Mouse (Mus musculus): ENCODE data around the gene Mapk11. TPM values are rescaled to one million over a fixed set of nuclear protein-coding genes. Genes with fewer than 3 reads are reported as not detected.

The Mapk11 gene
- total RNA-seq, 2 experiments from 2014 or later: 45.3 to 54.5 TPM

DNA sequence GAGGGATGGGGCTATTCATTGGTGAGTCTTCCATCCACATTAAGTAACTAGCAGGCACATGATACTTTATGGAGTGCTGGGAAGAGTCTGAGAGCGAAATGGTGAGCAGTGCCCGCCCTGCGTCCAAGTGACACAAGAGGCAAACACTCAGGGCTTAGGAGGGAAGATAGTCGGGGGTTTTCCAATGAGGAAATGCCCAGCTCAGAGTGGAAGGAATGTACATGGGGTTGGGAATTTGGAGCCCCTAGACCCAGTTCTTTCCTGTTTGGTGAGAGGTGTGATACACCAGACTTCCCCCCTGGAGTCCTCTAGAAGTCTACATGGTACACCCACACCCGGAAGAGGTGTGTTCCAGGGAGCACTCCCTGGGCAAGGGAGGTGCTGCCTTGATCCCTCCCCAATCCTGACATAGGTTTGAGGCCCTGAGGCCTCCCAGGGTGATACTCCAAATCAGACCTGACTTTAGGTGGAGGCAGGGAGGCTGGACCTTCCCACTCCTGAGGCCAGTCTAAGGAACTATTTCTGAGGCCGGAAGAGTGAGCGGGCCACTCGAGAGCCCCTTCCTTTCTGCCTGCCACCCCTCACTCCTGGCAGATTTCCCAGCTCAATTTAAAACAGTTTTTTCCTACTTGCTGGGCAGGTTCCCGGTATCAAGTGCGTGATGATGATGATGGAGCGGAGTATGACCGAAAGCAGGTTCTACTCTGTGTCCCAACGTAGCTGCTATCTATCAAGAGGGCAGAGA lies 26.2 kb upstream of the Mapk11 start:
- intact Hi-C loops (cut with DNase I): no loop called here
- no peak for DNase-seq (ENCODE audit: low spot score in 2 of 2)

DNA sequence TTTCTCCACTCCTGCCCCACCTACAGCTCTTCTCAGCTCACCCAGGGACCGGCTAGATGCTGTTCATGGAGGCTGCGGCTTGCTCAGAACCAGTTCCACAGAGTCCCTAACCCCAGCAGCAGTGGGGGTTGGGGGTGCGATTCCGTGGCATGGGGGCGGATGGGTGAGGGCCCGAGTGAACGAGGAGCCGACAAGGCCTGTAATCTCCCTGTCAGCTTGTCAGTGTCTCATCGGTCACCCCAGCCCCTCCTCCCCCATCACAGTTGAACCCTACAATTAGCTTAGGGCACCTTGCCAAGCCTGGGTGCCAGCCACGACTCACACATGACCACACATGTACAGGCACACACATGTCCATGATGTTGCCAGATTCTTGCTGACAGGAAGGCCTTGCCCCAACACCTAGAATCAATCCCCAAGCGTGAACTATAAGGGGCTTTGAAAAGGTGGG lies 25.5 kb upstream of the Mapk11 start:
- DNase-seq (ENCODE audit: low spot score in 2 of 2): no peak
- intact Hi-C loops (cut with DNase I): no loop called here

DNA sequence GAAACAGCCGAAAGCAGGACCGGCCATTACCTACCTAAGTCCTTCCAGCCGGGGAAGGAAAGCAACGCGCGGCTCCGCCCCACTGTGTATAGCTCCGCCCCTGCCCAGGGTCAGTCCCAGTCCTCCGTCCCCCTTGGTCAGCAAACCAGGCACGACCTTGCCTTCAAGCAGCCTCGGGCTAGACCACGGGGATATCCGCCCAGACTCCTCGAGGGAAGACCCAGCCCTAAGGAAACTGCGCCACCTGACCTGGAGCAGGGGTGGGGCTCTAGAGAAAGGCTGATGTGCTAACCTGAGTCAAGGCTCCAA lies 24.4 kb upstream of the Mapk11 start:
- intact Hi-C loops (cut with DNase I): no loop called here
- no peak for DNase-seq (ENCODE audit: low spot score in 2 of 2)

DNA sequence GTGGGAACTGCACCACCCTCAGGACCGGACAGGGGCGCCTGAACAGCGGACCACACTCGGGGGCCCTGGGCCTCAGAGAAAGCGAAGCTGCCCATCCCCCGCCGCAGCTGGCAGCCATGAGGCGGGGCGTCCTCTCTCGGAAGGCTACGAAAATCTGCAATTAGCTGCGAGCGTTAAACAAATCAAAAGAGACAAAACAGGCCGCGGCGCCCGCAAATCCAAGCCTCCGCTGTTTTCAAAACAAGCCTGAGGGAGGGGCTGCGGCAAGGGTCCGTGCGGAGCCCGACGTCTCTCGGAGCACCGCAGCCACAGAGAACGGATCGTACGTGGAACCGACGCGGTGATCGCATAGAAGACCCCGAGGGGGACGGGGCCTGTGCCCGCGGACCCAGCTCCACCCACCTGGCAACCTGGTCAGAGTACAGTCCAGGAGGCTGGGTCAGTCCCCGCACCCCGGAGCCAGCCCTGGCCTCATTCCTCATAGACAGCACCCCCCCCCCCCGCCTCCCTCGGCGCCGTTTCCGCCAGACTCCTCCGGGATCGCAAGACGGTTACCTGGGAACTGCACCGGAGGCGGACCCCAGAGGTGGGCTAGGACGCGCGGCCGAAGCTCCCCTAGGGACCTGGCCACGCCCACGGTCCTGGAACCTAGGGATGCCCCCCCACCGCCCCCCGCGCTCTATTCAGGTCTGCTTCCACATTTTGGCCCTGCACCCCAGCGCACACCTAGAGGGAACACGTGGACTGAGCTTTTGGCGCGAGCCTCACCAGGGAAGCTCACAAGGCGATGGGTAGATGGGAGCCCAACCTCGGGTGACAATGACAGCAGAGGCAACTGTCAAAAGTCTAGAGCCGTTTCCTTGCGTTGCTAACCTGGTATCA lies 23.8 kb upstream of the Mapk11 start:
- intact Hi-C loops (cut with DNase I): no loop called here

DNA sequence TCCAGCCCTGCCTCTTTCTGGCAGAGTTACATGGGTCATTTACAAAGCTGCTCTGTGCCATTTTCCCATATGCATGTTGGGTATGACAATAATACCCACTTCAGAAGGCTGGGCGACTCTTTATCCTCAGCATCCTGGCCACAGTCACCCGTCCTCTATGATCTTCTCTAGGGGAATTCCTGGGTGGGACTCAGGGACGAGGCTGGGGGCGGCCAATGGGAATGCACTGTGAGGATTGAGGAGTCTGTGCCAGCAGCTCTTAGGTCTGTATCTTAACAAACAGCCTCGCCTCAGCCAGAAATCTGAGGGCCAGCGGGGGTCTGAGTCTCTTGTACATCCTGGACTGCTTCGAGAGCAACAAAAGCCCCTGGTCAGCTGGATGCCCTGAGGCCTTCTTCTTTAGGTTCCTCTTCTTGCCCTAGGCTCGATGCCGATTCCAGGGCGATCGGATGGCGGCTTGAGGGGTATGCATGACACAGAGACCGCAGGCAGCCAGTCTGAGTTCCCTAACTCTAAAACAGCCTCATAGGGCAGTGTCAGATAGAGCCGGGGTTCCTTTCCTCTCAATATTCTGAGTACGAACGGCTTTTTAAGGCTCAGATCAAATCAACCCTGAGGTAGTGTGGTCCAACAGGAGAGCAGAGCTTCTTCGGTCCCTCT lies 23.0 kb upstream of the Mapk11 start:
- intact Hi-C loops (cut with DNase I): no loop called here
- DNase-seq (ENCODE audit: low spot score in 2 of 2): no peak

More for the DNA sequence above, 23.8 kb upstream of the Mapk11 start:
- peak in 1 of 2 experiments; percentile 41 for DNase-seq (ENCODE audit: low spot score in 2 of 2)

DNA sequence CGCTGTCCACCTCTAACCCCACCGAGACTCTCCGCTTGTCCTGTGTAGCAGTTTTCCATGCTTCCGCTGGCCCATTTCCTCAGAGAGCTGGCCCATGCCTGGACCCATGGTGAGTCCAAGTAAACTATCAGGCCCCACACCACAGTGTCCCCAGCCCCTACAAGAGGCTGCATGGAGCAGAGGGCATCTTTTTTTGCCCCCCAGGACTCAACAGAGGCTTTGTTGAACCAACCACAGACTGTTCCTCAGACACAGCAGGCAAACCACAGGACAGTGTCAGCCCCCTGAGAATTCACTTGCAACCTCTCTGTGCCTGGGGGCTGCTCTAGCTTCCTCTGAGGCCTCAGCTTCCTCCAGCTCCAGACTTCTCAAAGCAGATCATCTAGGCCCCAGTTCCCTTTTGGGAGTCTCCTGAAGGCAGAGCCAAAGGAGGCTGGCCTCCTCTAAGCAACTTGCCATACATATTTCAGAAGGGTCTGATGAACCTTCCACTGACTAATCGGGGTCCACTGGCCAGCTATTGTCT lies 22.2 kb upstream of the Mapk11 start:
- no peak for DNase-seq (ENCODE audit: low spot score in 2 of 2)
- intact Hi-C loops (cut with DNase I): no loop called here

DNA sequence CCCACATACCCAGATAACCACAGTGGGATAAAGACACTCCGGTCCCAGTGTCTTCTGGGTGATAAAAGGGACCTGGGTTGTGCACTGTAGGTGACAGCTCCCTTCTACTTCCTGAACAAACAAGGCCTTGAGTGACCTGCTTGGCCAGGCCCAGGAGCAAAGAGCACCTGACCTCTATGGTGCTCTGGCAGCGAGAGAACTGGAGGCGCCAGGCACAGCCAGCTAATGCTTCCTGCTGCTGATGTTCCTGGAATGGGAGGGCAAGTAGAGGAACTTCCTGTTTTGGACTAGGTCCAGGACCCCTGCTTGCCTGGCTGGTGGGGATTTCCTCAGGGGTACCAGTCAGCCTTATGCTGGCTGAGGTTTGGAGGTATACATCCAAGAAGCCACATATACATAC lies 20.7 kb upstream of the Mapk11 start:
- DNase-seq (ENCODE audit: low spot score in 2 of 2): no peak
- intact Hi-C loops (cut with DNase I): no loop called here

DNA sequence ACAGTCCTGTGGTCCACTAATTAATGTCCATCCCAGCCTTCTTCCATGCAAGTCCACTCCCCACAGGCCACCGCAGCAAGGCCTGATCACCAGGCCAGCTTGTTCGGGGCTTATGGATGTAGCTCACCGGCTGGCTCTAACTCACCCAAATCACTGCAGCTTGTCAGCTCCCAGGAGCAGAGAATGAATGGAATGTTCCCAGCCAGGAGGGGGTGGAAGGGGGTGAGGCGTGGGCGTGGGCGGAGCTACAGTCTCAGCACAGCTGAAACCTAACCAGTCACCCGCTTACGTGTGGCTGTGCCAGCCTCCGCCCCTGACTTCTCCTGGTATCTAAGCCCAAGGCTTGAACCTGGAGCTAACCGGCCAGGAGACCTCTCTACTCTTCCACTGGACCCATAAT lies 20.0 kb upstream of the Mapk11 start:
- peak; percentile 80 to 83 for DNase-seq (ENCODE audit: low spot score in 2 of 2)
- intact Hi-C loops (cut with DNase I): loop anchor here (5.0 kb wide), 1 partner anchor 47 kb away; the partner anchor contains the start of gene Tubgcp6

DNA sequence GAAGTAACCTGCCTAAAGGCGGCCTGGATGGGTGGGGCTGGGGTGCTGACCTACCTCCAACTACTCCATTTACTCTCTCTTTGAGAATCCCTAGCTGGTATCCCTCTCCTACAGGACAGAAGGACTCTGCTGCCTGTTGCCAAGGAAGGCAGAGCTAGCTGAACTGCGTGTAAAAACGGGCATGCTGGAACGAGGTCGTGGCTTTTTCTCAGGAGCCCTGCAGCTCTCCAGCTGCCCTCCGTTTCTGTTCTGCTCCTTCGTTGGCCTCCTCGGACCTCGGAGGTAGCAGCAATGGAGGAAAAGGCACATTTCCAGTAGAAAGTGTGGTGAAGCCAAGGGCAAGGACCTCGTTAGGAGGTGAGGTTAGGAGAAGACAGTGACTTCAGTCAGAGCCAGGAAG lies 19.5 kb upstream of the Mapk11 start:
- DNase-seq (ENCODE audit: low spot score in 2 of 2): no peak
- intact Hi-C loops (cut with DNase I): loop anchor here (5.0 kb wide), 1 partner anchor 47 kb away; the partner anchor contains the start of gene Tubgcp6

DNA sequence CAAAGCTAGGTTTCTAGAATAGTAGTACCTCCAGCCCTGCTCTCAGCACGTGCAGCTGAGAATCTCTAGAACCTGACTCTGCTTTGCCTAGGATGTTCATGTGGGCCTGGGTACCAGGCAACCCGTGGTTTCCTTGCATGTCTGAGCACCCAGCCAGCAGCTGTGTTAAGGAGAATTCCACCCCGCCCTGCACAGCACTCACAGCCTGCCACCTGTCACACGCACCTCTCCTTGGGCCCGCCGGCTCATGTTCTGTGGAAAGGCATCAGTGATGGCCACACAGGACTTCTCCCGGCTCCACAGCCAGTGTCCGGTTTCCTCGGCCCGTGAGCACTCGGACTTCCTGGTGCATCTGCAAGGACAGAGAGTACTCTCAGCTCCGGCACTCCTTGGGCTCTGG lies 16.1 kb upstream of the Mapk11 start:
- no peak for DNase-seq (ENCODE audit: low spot score in 2 of 2)
- intact Hi-C loops (cut with DNase I): loop anchor here (5.0 kb wide), 1 partner anchor 43 kb away; the partner anchor contains the start of gene Tubgcp6

DNA sequence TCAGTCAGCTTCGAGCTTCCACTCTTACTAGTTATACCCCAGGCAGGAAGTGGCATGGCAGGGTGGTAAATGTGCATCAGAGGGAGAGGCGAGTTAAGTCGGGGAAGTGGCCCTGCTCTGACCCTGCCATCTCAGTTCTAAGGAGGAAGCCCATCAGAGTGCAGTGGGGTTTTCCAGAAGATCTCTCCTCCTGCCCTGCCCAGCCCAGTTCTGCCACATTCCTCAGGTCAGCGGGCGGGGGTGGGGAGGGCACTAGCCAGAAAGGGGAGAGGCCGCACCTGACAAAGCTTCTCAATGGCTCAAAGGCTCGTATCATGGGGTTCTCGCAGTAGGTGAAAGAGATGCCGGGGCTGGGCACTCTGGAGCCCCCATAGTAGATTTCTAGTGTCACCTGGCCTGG lies 12.0 kb upstream of the Mapk11 start:
- intact Hi-C loops (cut with DNase I): no loop called here
- DNase-seq (ENCODE audit: low spot score in 2 of 2): no peak

DNA sequence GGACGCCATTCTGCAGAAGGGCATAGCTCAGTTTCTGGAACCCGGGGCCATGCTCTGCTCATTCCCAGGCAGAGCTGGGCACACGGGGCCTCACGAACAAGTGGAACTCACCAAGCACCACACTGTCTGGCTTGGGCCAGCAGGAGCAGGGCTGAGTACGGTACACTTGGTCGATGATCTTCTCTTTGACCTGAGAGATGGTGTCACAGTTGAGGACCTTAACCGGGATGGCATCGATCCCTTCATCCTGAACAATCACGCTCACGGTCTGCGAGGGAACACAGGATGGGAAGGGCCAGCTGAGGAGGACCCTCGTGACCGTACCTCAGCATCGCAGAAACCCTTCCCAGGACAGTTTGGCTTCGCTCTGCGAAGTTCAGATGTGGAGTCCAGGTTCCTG lies 9.1 kb upstream of the Mapk11 start:
- no peak for DNase-seq (ENCODE audit: low spot score in 2 of 2)
- intact Hi-C loops (cut with DNase I): no loop called here

DNA sequence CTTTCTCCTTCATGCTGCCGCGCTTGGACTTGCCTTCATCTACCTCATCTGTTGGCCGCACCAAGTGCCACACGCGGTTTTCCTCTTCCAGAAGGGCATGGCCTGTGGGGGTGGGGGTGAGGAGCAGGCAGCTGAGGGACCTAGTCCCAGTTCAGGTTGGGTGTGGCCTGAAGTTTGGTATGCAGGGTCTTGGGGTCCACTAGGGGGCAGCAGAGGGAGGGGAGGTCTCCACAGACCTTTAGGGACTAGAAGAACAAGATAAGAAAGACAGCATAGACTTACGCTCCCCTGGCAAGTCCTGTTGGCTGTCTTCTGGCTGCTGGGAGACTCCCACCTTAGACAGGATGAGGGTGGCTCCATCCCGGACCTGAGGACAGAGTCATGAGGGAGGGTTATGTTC lies 8.5 kb upstream of the Mapk11 start:
- intact Hi-C loops (cut with DNase I): no loop called here
- peak in 1 of 2 experiments; percentile 47 for DNase-seq (ENCODE audit: low spot score in 2 of 2)

DNA sequence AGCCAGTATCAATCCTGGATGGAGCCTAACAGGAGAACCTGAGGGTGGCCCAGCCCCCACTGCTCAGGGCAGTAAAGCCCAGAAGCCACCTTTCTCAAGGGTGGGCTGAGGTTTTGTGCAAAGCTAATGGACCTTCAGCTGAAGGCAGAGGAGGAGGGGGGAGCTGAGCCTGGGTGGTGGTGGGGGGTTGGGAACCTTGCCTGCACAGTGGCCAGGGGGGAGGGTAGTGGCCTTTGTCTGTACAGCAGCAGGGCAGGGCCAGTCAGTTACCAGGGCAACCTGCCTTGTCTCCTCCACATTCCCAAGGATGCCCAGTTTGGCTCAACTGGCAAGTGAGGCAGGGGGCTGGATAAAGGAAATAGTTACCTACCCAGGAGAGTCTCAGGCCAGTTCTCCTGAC lies 2.9 kb upstream of the Mapk11 start:
- no peak for DNase-seq (ENCODE audit: low spot score in 2 of 2)
- intact Hi-C loops (cut with DNase I): no loop called here

DNA sequence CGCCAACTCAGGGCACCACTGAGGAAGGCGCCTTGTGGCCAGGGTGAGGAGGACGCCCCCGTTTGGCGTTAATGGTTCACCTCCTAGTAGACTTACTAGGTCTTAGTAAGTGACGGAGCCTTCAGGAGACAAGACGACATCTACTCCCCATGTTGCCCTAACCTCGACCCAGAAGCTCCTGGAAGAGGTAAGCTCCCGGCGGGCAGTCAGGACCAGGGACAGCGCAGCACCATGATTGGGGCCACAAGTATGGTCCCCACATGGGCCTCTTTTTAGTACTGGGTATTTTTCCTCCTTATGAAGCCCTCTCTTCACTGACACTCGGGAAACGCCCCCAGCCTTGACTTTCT lies 588 bp upstream of the Mapk11 start:
- intact Hi-C loops (cut with DNase I): no loop called here
- DNase-seq (ENCODE audit: low spot score in 2 of 2): no peak

DNA sequence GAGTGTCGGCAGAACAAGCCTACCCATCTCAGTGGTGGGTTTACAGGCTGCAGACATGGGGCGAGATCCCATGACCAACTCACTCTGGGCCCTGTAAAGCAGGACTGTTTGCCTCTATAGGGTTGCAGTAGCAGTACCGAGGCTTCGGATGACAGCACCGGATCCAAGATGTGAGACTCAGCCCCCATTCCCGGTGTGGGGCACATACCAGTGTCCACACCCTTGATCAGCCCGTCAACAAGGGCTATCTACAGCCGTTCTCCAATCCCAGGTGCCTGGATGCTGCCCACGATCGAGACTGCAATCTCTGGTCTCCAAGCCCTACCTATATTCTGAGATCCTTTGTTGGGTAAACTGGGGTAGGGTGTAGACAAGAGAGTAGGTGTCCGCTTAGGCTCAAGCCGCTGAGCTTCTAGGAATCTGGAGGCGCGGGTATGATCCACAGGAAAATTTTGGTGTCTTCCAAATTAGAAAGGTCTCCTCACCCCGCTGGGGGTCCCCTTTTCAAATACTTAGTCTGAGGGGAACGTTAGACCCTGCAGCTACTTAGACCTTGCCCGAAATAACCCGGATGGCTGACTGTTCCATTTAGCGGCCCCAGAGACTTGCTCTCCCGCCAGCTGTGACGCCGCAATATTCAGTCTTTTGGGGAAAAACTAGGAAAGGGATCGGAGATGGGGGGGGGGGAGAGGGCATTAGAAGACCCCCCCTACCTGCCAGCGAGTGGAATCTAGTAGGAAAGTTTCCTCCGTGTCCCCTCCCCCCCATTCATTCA lies 745 bp downstream of the Mapk11 start:
- intact Hi-C loops (cut with DNase I): no loop called here
- DNase-seq (ENCODE audit: low spot score in 2 of 2): peak in 1 of 2 experiments; percentile 49

DNA sequence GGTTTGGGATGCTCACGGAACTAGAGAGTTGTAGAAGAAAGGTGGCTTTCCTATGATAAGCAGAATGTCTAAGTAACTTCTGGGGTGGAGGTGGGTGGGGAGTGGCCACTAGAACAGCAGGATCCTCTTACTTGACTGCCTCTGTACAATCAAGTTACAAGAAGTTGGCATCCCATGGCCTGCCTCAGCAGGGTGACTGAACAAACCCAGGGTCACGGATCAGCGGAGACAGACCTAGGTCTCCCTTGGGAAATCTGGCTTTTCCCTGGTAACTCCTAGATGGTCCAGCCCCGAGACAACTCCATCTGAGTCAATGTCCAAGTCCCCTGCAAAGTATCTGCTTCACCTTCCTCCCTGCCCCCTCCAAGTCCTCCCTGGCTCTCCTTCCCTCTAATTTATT lies 1.5 kb downstream of the Mapk11 start:
- intact Hi-C loops (cut with DNase I): no loop called here
- no peak for DNase-seq (ENCODE audit: low spot score in 2 of 2)

DNA sequence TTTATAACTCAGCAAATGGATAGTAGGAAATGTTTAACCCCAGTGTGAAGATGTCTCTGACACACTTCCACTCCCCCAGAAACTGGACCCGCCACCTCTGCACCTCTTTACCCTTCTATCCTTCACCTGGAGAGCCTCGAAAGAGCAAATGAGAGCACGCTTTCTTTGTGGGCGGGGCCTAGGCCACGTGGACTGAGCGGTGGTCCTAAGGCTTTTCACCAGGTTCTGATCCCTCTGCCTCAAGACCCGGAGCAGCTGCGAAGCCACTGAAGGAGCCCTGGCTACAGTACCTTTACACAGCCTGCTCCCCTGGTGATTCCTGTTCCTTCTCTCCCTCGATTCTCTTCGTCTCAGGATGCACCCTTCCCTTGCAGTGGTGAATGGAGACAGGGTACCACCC lies 2.0 kb downstream of the Mapk11 start:
- intact Hi-C loops (cut with DNase I): no loop called here
- no peak for DNase-seq (ENCODE audit: low spot score in 2 of 2)

DNA sequence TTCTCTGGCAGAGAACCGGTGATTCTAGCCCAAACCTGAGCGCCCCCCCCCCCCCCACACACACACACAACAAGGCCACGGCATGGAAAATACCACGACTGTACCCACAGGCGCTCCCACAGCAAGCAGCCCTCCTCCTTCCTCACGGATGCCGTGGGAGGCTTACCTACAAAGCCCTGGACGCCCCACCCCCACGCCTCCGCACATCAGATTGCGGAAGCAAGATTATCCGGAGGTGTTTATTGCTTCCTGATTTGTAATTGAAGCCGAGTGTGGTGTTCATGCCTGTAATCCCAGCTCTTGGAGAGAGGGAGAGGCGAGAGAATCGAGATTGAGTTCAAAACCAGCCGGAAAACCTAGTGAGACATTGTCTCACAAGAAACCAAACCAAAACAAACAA lies 2.4 kb downstream of the Mapk11 start:
- intact Hi-C loops (cut with DNase I): no loop called here

More for the DNA sequence above, 2.4 kb downstream of the Mapk11 start:
- peak in 1 of 2 experiments; percentile 73 for DNase-seq (ENCODE audit: low spot score in 2 of 2)

Data from left cerebral cortex, postnatal 36 days (tissue).